Mouse (Mus musculus): ENCODE results near the gene Mettl24.
"Not testable (repeated sequence)": the region's sequence is repeated elsewhere in the genome, so short reads cannot be mapped to it uniquely, and the experiment has no call there.

The Mettl24 gene

DNA sequence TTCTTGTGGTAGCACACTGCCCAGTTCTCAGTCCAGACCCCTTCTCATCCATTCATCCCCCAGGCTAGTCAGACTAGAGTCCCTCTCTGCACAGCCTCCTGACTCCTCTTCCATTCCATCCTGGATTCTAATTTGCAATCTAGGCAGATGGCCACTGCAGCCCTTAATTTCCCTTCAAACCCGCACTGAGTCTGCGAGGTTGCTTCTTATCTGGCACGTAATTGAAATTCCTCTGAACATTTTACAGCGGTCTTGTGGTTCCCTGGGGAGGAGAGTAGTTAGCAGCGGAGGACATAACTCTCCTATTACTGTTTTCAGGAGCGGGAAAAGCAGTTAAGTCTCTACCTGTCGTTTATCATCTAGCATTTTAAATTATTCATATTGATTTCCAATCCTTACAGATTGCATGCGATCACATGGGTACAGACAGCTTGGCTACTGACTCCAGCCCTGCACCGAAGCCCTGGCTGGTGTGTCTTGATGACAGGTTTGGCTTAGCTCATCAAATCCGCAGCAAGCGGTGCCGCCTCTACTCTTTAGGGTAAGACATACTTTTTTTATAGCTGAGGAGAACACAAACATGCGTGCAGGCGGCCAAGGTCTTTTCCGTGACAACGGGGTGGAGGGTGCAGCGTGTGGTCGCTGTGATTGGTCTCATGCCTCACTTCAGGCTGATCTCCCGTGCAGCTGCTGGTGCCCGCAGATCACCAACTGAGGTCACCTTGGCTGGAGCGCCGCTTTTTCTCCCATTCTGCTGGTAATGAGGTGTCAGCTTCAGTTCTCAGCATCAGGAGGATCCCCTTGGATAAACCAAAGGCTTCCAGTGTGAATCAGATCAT is 54.4 kb downstream of the Mettl24 start:
- no peak for DNase-seq (ENCODE audit: low read depth, low spot score)

DNA sequence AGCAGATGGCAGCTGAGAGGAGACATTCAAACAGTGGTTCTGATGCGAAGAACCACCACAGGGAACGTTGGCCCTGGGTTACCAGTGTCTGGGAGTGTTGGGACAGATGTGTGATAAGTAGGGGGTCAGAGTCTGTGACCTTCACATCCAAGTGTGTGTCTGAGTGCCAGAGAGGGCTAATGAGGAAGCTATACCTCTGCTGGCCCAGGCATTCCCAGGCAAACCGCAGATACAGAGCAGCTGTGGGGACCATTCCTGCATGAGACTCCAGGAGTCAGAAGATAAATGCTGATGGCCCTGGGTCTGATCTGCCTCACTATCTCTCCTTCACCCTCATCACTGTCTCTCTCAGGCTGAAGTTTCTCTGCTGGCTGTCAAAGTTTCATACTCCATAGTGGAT is 57.6 kb downstream of the Mettl24 start:
- no peak for DNase-seq (ENCODE audit: low read depth, low spot score)

- DNase-seq (ENCODE audit: low read depth, low spot score), result no peak
These were observed 67.4 kb downstream of the Mettl24 start for GRCm38 (mm10) chr10:40750293-40751047.

- no peak for DNase-seq (ENCODE audit: low read depth, low spot score)
These were observed 68.1 kb downstream of the Mettl24 start for GRCm38 (mm10) chr10:40751157-40751556.

DNA sequence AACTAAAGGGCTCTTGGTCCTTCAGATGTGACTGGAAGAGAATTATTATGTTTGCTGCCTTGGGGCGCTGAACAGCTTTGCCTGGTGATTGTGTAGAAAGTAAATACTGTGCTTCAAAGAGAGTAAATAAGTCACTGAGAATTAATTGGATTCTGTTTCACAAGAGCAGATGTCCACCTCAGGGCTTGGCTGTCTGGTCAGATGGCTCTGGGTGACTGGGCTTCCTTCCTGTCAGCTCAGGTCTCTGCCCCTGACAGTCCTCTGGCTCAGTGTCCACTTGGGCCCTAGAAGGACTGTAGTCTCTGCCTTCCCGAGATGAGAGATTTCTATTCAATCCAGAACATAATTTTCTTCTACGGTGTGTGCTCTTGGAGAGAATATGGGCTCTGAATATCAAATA is 70.0 kb downstream of the Mettl24 start:
- no peak for DNase-seq (ENCODE audit: low read depth, low spot score)

GRCm38 (mm10) chr10:40758171-40759010 is 75.3 kb downstream of the Mettl24 start:
- DNase-seq (ENCODE audit: low read depth, low spot score), result no peak

DNA sequence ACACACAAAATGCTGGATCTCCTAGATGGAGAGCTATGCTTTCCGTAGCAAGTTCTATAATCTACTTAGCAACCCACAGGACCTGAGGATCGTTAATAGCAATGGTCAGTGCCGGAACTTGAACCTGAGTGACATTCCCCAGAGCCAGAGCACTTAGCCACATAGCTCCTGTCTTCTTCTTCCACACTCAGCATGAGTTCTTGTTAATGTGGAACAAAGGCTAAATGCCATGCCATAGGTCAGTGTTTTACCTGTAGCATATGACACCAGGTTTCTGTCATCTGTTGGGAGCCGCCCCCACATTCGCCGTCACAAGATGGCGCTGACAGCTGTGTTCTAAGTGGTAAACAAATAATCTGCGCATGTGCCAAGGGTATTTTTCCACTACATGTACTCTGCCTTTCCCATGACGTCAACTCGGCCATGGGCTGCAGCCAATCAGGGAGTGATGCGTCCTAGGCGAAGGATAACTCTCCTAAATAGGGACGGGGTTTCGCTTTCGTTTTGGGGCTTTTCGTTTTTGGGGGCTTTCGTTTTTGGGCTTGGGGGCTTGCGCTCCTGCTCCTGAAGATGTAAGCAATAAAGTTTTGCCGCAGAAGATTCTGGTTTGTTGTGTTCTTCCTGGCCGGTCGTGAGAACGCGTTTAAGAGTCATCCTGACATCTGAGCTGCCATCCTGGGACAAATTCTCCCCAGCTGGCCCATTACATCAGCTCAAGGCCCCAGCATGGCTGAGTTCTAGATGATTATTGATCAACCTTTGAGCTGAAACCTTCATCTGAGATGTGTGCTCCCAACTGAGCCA is 76.5 kb downstream of the Mettl24 start:
- not testable (repeated sequence) for DNase-seq (ENCODE audit: low read depth, low spot score)

DNA sequence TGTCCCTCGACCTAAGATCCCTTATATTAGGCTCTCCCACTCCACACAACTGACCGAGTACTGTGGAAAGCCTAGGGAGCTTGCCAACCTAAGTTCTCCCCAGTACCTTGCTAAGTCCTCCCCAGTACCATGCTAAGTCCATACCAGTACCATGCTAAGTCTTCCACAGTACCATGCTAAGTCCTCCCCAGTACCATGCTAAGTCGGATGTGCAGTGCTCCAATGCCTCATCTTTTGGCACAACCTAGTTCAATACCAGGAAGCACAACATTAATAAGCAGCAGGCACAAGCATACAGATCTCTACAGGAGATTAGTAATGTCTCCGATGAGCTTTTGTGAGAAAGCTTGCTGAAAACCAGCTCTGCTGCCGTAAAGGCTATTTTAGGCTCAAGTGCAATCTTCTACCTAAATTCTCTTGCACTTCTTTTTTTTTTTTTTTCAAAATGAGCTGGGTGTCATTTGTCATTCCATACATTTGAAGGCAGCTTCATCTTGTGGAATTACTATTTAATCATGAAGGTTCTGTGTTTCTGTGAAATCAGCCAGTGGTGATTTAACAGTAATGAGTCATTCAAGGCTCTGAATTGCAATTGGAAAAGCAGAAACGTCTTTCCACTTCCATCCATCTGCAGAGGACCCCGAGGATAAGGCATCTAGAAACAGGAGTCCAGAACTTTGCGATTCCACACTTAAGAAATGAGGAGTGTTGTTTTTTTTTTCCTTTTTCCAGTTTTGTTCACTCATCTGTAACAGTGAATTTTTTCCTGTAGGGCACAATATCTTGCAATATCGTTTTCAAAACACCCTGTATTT is 77.3 kb downstream of the Mettl24 start:
- DNase-seq (ENCODE audit: low read depth, low spot score), result no peak

- no peak for DNase-seq (ENCODE audit: low read depth, low spot score)
These were observed 78.1 kb downstream of the Mettl24 start for GRCm38 (mm10) chr10:40761010-40761752.

- no peak for DNase-seq (ENCODE audit: low read depth, low spot score)
These were observed 79.5 kb downstream of the Mettl24 start for GRCm38 (mm10) chr10:40762624-40763023.

DNA sequence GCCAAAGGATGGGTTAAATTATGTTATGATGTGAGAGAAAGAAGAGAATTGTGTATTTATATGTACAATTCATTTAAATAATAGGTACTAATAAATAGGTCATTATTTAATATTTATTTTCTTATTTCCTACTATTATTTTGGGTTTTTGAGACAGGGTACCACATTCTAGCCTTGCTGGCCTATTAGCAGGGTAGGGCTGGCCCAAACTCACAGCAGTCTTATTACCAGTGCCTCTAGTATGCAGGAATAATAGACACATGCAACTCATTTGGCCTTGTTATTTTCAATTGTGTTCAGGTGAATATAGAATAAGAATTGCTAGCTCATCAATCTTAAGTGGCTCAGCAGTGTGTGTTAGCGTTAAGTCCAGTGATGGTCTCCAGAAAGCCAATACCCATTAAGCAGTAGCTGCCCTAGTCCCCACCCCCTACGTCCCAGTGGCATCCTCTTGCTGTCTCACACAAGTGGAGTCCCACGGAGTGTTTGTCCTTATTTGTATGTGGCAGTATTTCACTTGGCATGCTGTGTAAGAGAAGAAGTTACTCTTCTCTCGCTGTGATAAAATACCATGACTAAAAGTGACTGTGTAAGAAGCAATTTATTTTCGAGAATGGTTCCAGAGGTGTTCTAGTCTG is 80.1 kb downstream of the Mettl24 start:
- DNase-seq (ENCODE audit: low read depth, low spot score), result no peak

- no peak for DNase-seq (ENCODE audit: low read depth, low spot score)
These were observed 89.2 kb downstream of the Mettl24 start for GRCm38 (mm10) chr10:40772266-40772665.

GRCm38 (mm10) chr10:40775151-40775550 is 92.1 kb downstream of the Mettl24 start:
- no peak for DNase-seq (ENCODE audit: low read depth, low spot score)

GRCm38 (mm10) chr10:40775655-40776054 is 92.6 kb downstream of the Mettl24 start:
- DNase-seq (ENCODE audit: low read depth, low spot score), result no peak

DNA sequence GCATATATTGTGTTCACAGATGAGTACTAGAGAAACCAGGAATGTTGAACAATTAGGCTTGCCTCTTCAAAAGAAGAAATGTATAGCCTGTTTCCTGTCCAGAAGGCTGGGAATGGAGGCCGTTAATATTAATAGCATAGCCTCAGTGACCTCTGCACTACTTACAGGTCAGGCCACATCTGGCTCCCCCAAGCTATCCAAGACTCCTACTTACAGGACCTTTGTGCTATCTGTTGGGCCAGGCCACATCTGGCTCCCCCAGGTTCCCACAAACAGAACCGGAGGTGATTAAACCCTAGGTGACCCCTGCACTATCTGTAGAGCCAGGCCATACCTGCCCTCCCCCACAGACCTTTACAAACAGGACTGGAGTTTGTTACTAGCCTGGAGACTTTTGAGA is 94.1 kb downstream of the Mettl24 start:
- no peak for DNase-seq (ENCODE audit: low read depth, low spot score)

- no peak for DNase-seq (ENCODE audit: low read depth, low spot score)
These were observed 95.4 kb downstream of the Mettl24 start for GRCm38 (mm10) chr10:40778472-40778871.

DNA sequence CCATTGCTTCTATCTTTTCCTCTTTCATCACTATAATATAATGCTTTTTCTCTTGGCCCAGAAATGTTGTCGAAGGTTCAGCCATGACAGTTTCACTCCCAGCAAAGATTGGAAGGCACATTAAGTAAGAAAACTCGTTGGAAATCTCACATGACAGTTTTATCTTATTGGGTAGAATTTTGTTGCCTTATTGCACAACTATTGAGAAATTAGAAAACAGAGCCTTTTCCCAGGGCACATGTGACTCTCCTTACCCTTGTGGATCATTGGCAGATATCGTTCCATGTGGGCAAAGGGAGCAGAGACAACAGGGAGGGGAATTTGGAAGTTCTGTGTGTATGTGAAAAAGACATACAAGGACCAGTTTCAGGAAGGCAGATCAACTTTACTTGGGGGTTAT is 107.3 kb downstream of the Mettl24 start:
- DNase-seq (ENCODE audit: low read depth, low spot score), result no peak

DNA sequence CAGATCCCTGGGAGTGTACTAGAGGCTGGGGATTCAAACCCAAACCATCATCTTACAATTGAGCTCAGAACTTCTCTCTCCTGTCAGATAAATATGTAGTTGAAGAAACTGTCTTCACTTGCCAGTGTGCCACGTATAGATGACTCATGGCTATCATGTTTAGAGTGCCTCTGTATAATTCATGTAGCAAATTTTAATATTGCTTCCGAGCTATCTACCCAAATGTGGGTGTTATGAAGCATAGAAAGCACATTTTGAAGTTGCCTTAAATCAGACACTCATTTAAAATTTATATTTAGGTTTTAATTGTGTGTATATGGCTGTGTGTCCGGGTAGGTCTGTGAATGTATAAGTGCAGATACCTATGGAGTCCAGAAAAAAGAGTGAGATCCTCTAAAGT is 109.0 kb downstream of the Mettl24 start:
- no peak for DNase-seq (ENCODE audit: low read depth, low spot score)

DNA sequence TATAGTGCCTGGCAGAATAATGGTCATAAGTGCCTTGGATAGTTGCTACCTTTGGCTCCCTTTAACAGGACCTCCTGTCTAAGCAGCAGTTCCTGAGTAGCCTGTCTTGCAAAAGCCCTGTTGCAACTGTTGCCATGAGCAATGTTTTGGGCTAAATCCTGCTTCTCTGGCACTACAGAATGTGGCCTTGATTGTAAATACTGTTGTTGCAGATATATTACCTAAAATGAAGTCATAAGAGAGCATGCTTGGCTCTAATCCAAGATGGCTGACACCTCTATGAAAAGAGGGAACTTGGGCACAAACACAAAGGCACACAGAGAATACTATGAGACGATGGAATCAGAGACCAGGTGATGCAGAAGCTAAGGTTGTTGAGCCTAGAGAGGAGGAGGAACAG is 122.1 kb downstream of the Mettl24 start:
- no peak for DNase-seq (ENCODE audit: low read depth, low spot score)

Data from embryo, embryonic 11.5 days (tissue).